Mouse (Mus musculus): ENCODE data around the gene Trpv3.
"Not testable (repeated sequence)": the region's sequence is repeated elsewhere in the genome, so short reads cannot be mapped to it uniquely, and the experiment has no call there.

The Trpv3 gene

GRCm38 (mm10) chr11:73303123-73303522, 35.9 kb downstream of the Trpv3 start:
- no peak for DNase-seq

- DNase-seq: no peak
These were observed 48.8 kb downstream of the Trpv3 start for GRCm38 (mm10) chr11:73315961-73316360.

GRCm38 (mm10) chr11:73318581-73318980, 51.4 kb downstream of the Trpv3 start:
- DNase-seq: not testable (repeated sequence)

- DNase-seq: not testable (repeated sequence)
These were observed 53.9 kb downstream of the Trpv3 start for GRCm38 (mm10) chr11:73321064-73321463.

- DNase-seq: peak; percentile 62 to 75
These were observed 57.0 kb downstream of the Trpv3 start for GRCm38 (mm10) chr11:73323906-73324830.

- DNase-seq: peak; percentile 87 to 92
These were observed 59.3 kb downstream of the Trpv3 start for GRCm38 (mm10) chr11:73326485-73326886.

GRCm38 (mm10) chr11:73327361-73327760, 60.2 kb downstream of the Trpv3 start:
- DNase-seq: no peak

GRCm38 (mm10) chr11:73329442-73329841, 62.3 kb downstream of the Trpv3 start, which contains the start of the genes Aspa, Gm49340 and Spata22:
Gene Aspa, minus strand, starts transcription at chr11:73329596.
Gene Gm49340, plus strand, starts transcription at chr11:73329741.
Gene Spata22, plus strand, starts transcription at chr11:73329741.
- DNase-seq: no peak

- no peak for DNase-seq
These were observed 66.2 kb downstream of the Trpv3 start for GRCm38 (mm10) chr11:73333357-73333756.

- DNase-seq: no peak
These were observed 69.7 kb downstream of the Trpv3 start for GRCm38 (mm10) chr11:73336919-73337318.

Data from kidney, adult 8-10 months (tissue).